Mouse (Mus musculus): ENCODE results near the gene Tvp23a.

DNA sequence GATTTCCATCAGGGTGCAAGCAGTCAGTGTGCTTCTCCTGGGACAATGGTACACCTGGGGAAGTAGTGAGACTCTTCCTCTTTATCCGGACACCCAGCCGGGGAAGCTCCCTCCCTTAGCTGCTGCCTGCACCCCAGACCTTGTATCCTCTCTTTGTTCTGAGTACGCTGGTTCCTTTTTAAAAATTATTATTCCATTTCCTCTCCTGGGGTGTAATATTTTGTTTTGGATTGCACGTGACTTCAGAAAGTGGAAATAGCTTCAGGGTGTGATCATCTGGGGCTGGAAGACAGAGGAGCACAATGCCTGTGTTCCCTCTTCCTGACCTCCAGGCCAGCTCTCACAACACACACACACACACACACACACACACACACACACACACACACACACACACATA is 35.2 kb upstream of the Tvp23a start:
- TF ChIP-seq CTCF (IDR thresholded peaks at IDR 0.05; ENCODE audit: low read depth, low read length) (no peak), POLR2A (IDR thresholded peaks at IDR 0.05; ENCODE audit: borderline replicate concordance, low read depth, low read length) (no peak)

Data from bone marrow macrophage, adult 2 months (primary cell).